In genomic region chr2:94288086-94288485, GRCm38 (mm10) we compare ENCODE assay signal across 18 mouse cellular contexts.
DNase-seq lines count a peak whose midpoint lies in the region; ATAC-seq and TF ChIP-seq lines count a peak whose summit lies in the region.
"Had no signal": no experiment of that assay in that cellular context is flagged by ENCODE, and none has a peak within 500 bp of the region (broad histone marks: within the 10 kb centered on the region; RNA-seq: fewer than 3 reads in every experiment).

No protein-coding gene starts in this region.

- DNase-seq in forebrain, embryonic 11.5 days (ENCODE audit: low spot score), result no peak
- no peak for DNase-seq in forebrain, embryonic 14.5 days (ENCODE audit: low spot score)
- no peak for DNase-seq in midbrain, postnatal 0 days (ENCODE audit: low spot score)
- DNase-seq in midbrain, embryonic 14.5 days, result no peak
- DNase-seq in adipocyte (ENCODE audit: low spot score), result peak; percentile 19
- no peak for DNase-seq in spleen, postnatal 10 days (ENCODE audit: low spot score in 2 of 2)
- no peak for DNase-seq in B cell, adult 2 months
- DNase-seq: cerebellum, adult 9-10 months; gastrocnemius, postnatal 14 days; heart, postnatal 10 days; layer of hippocampus, postnatal 36 days; lung, adult 18-20 months had no signal

- ATAC-seq in forebrain, embryonic 11.5 days (replicated peaks; ENCODE audit: low FRiP score), result no peak
- no peak for ATAC-seq in forebrain, embryonic 14.5 days
- no peak for ATAC-seq in midbrain, postnatal 0 days (ENCODE audit: low FRiP score)
- no peak for ATAC-seq in midbrain, embryonic 14.5 days (ENCODE audit: low FRiP score, low TSS enrichment)
- ATAC-seq: intestine, embryonic 16.5 days had no signal

- no peak overlapping the region for H3K27ac ChIP-seq in forebrain, embryonic 11.5 days (ENCODE audit: low read depth, low read length)
- H3K27ac ChIP-seq in forebrain, embryonic 14.5 days (ENCODE audit: low read depth, low read length), result no peak overlapping the region
- 0 out of 2 replicates have a peak overlapping the region, but pooled peaks have one; percentile 26 for H3K27ac ChIP-seq in midbrain, postnatal 0 days (ENCODE audit: low read depth, low read length)
- no peak overlapping the region for H3K27ac ChIP-seq in midbrain, embryonic 14.5 days (replicated peaks; ENCODE audit: low read depth, low read length)
- H3K27ac ChIP-seq: embryonic facial prominence, embryonic 15.5 days; heart, embryonic 10.5 days; hindbrain, embryonic 15.5 days; neural tube, embryonic 12.5 days; stomach, postnatal 0 days had no signal

- H3K9me3 ChIP-seq in forebrain, embryonic 11.5 days (ENCODE audit: control insufficient read depth, low read length), result no peaks in the 10 kb centered on the region
- no peaks in the 10 kb centered on the region for H3K9me3 ChIP-seq in forebrain, embryonic 14.5 days (replicated peaks; ENCODE audit: control insufficient read depth, low read length)
- H3K9me3 ChIP-seq in midbrain, postnatal 0 days (ENCODE audit: low read length), result no peaks in the 10 kb centered on the region
- H3K9me3 ChIP-seq in midbrain, embryonic 14.5 days (ENCODE audit: control insufficient read depth, low read length), result no peaks in the 10 kb centered on the region
- H3K9me3 ChIP-seq: embryonic facial prominence, embryonic 15.5 days; heart, embryonic 10.5 days; hindbrain, embryonic 15.5 days; neural tube, embryonic 12.5 days had no signal

- H3K27me3 ChIP-seq in forebrain, embryonic 11.5 days (ENCODE audit: control insufficient read depth, insufficient read depth, low read length), result no peaks in the 10 kb centered on the region
- H3K27me3 ChIP-seq in forebrain, embryonic 14.5 days (replicated peaks; ENCODE audit: control insufficient read depth, insufficient read depth, low read length), result no peaks in the 10 kb centered on the region
- no peaks in the 10 kb centered on the region for H3K27me3 ChIP-seq in midbrain, postnatal 0 days (ENCODE audit: insufficient read depth, low read length)
- no peaks in the 10 kb centered on the region for H3K27me3 ChIP-seq in midbrain, embryonic 14.5 days (ENCODE audit: control insufficient read depth, insufficient read depth, low read length)
- H3K27me3 ChIP-seq: embryonic facial prominence, embryonic 15.5 days; hindbrain, embryonic 15.5 days; neural tube, embryonic 12.5 days had no signal

- peaks cover 20% of the 10 kb centered on the region for H3K4me1 ChIP-seq in forebrain, embryonic 11.5 days (replicated peaks; ENCODE audit: control insufficient read depth, insufficient read depth, low read length)
- H3K4me1 ChIP-seq in forebrain, embryonic 14.5 days (ENCODE audit: control insufficient read depth, insufficient read depth, low read length), result peaks cover 24% of the 10 kb centered on the region
- peaks cover 19% of the 10 kb centered on the region for H3K4me1 ChIP-seq in midbrain, postnatal 0 days (ENCODE audit: insufficient read depth, low read length)
- peaks cover 21% of the 10 kb centered on the region for H3K4me1 ChIP-seq in midbrain, embryonic 14.5 days (ENCODE audit: control insufficient read depth, insufficient read depth, low read length)

- no peak for TF ChIP-seq CTCF in midbrain, postnatal 0 days (IDR thresholded peaks at IDR 0.05)

- 40% methylated on average over 5 of the region's 5 CpGs for WGBS in forebrain, embryonic 11.5 days
- WGBS in forebrain, embryonic 14.5 days, result 29% methylated on average over 5 of the region's 5 CpGs
- WGBS in midbrain, postnatal 0 days, result 23% methylated on average over 5 of the region's 5 CpGs
- 31% methylated on average over 5 of the region's 5 CpGs for WGBS in midbrain, embryonic 14.5 days

- no peaks in the 10 kb centered on the region for H3K36me3 ChIP-seq in forebrain, embryonic 11.5 days (ENCODE audit: control insufficient read depth, insufficient read depth, low read length)
- H3K36me3 ChIP-seq in forebrain, embryonic 14.5 days (ENCODE audit: control insufficient read depth, insufficient read depth, low read length), result no peaks in the 10 kb centered on the region
- no peaks in the 10 kb centered on the region for H3K36me3 ChIP-seq in midbrain, postnatal 0 days (ENCODE audit: insufficient read depth, low read length)
- H3K36me3 ChIP-seq in midbrain, embryonic 14.5 days (ENCODE audit: control insufficient read depth, insufficient read depth, low read length), result no peaks in the 10 kb centered on the region
- H3K36me3 ChIP-seq: embryonic facial prominence, embryonic 15.5 days; heart, embryonic 10.5 days; hindbrain, embryonic 15.5 days; neural tube, embryonic 12.5 days had no signal

- H3K4me2 ChIP-seq in forebrain, embryonic 11.5 days (ENCODE audit: low read depth, low read length, severe bottlenecking), result no peak overlapping the region
- H3K4me2 ChIP-seq in forebrain, embryonic 14.5 days (ENCODE audit: low read length), result no peak overlapping the region
- no peak overlapping the region for H3K4me2 ChIP-seq in midbrain, postnatal 0 days (ENCODE audit: low read depth, low read length, poor library complexity, severe bottlenecking)
- H3K4me2 ChIP-seq in midbrain, embryonic 14.5 days (ENCODE audit: low read length), result no peak overlapping the region
- H3K4me2 ChIP-seq: embryonic facial prominence, embryonic 15.5 days; hindbrain, embryonic 15.5 days had no signal

- H3K9ac ChIP-seq in forebrain, embryonic 11.5 days (ENCODE audit: low read length), result 0 out of 2 replicates have a peak overlapping the region, but pooled peaks have one; percentile 12
- no peak overlapping the region for H3K9ac ChIP-seq in forebrain, embryonic 14.5 days (ENCODE audit: low read length)
- no peak overlapping the region for H3K9ac ChIP-seq in midbrain, postnatal 0 days (replicated peaks; ENCODE audit: low read length, poor library complexity, severe bottlenecking)
- no peak overlapping the region for H3K9ac ChIP-seq in midbrain, embryonic 14.5 days (replicated peaks; ENCODE audit: low read length)
- H3K9ac ChIP-seq: embryonic facial prominence, embryonic 15.5 days; hindbrain, embryonic 15.5 days; neural tube, embryonic 12.5 days had no signal

- no peak overlapping the region for H3K4me3 ChIP-seq in forebrain, embryonic 11.5 days (ENCODE audit: low read depth, low read length)
- no peak overlapping the region for H3K4me3 ChIP-seq in forebrain, embryonic 14.5 days (ENCODE audit: low read depth, low read length)
- no peak overlapping the region for H3K4me3 ChIP-seq in midbrain, postnatal 0 days (ENCODE audit: low read depth, low read length)
- H3K4me3 ChIP-seq in midbrain, embryonic 14.5 days (replicated peaks; ENCODE audit: low read depth, low read length), result no peak overlapping the region
- H3K4me3 ChIP-seq: embryonic facial prominence, embryonic 15.5 days; heart, embryonic 10.5 days; hindbrain, embryonic 15.5 days; neural tube, embryonic 12.5 days had no signal
